8 mouse cellular contexts compared by ENCODE assay signal in the genomic region with DNA sequence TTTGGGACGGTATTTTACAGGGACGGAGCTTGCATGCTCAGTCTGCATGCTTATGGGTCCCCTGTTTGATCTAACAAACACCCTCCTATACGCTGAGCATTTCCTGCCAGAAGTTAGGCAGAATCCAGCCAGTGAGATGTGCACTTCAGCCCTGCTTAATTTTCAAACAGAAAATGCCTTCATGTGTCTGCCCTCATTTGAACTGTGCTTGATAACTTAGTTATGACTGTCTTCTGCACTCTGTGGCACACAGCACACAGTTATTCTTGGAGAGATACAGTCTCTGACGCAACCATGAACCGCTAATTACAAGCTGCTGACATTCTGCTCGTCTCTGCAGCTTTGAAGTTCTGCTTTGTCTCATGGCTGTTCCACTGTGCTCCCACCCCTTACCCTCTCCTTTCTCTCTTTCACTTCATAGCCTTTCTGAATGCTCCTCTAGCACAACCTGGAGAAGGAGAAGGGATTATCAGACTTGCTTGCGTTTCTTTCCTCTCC.
DNase-seq lines count a peak whose midpoint lies in the region; ATAC-seq and TF ChIP-seq lines count a peak whose summit lies in the region.

No protein-coding gene starts in this region.

- no peak overlapping the region for H3K27ac ChIP-seq in bone marrow, adult 2 months (ENCODE audit: control insufficient read depth, insufficient read depth, low read depth, low read length, poor library complexity)
- H3K27ac ChIP-seq in forebrain, embryonic 15.5 days (replicated peaks): peak overlapping the region; percentile 95
- H3K27ac ChIP-seq in hindbrain, embryonic 11.5 days (ENCODE audit: low read depth, low read length): peak overlapping the region; percentile 91

- 7% methylated on average over 7 of the region's 7 CpGs for WGBS in bone marrow, adult 2 months
- WGBS in forebrain, embryonic 15.5 days: 1% methylated on average over 7 of the region's 7 CpGs
- WGBS in hindbrain, embryonic 11.5 days: 14% methylated on average over 7 of the region's 7 CpGs

- peak; percentile 47 for DNase-seq in hindbrain, embryonic 11.5 days (ENCODE audit: low spot score)
- DNase-seq in layer of hippocampus, postnatal 14 days (ENCODE audit: low spot score in 2 of 2): peak; percentile 65 to 82
- peak; percentile 35 for DNase-seq in lung, postnatal 14 days
- DNase-seq in right cerebral cortex, postnatal 14 days: peak; percentile 21
- DNase-seq in spleen, adult 18-20 months: no peak

- peak; percentile 33 for ATAC-seq in forebrain, embryonic 15.5 days (replicated peaks)
- peak; percentile 2; the same call in 1 of the 2 replicates for ATAC-seq in hindbrain, embryonic 11.5 days (ENCODE audit: low FRiP score)

- no peaks in the 10 kb centered on the region for H3K9me3 ChIP-seq in forebrain, embryonic 15.5 days
- H3K9me3 ChIP-seq in hindbrain, embryonic 11.5 days (ENCODE audit: control insufficient read depth, low read length): no peaks in the 10 kb centered on the region

- no peaks in the 10 kb centered on the region for H3K36me3 ChIP-seq in C2C12 (ENCODE audit: control insufficient read depth, insufficient read depth)
- H3K36me3 ChIP-seq in forebrain, embryonic 15.5 days: no peaks in the 10 kb centered on the region
- no peaks in the 10 kb centered on the region for H3K36me3 ChIP-seq in hindbrain, embryonic 11.5 days (ENCODE audit: control insufficient read depth, insufficient read depth, low read length)

- H3K27me3 ChIP-seq in C2C12 (ENCODE audit: control insufficient read depth, insufficient read depth, insufficient read length): no peaks in the 10 kb centered on the region
- no peaks in the 10 kb centered on the region for H3K27me3 ChIP-seq in forebrain, embryonic 15.5 days
- H3K27me3 ChIP-seq in hindbrain, embryonic 11.5 days (ENCODE audit: control insufficient read depth, insufficient read depth, low read length): no peaks in the 10 kb centered on the region

- peak overlapping the region; percentile 52 for H3K9ac ChIP-seq in forebrain, embryonic 15.5 days (replicated peaks)
- peak overlapping the region; percentile 55 for H3K9ac ChIP-seq in hindbrain, embryonic 11.5 days (ENCODE audit: low read depth, low read length)

- peaks cover 11% of the 10 kb centered on the region for H3K79me2 ChIP-seq in C2C12 (ENCODE audit: control insufficient read depth, insufficient read depth)

- no peak for TF ChIP-seq CTCF in C2C12 (IDR thresholded peaks at IDR 0.05; ENCODE audit: control insufficient read depth, insufficient read depth, insufficient read length)
- TF ChIP-seq CTCF in bone marrow, adult 2 months (IDR thresholded peaks at IDR 0.05; ENCODE audit: control insufficient read depth, insufficient read depth, low read length): no peak

- no peak for TF ChIP-seq POLR2A in bone marrow, adult 2 months (IDR thresholded peaks at IDR 0.05; ENCODE audit: borderline replicate concordance, control insufficient read depth, low read depth, low read length)

- peak overlapping the region; percentile 38 for H3ac ChIP-seq in C2C12 (ENCODE audit: control insufficient read depth, insufficient read length, low read depth)

- H3K4me3 ChIP-seq in C2C12 (ENCODE audit: insufficient read depth, poor library complexity, severe bottlenecking): peak overlapping the region; percentile 14
- H3K4me3 ChIP-seq in bone marrow, adult 2 months (replicated peaks; ENCODE audit: control insufficient read depth, low read depth, low read length): peak overlapping the region; percentile 11
- H3K4me3 ChIP-seq in forebrain, embryonic 15.5 days: peak overlapping the region; percentile 34
- H3K4me3 ChIP-seq in hindbrain, embryonic 11.5 days (ENCODE audit: low read depth, low read length): no peak overlapping the region

- H3K4me1 ChIP-seq in bone marrow, adult 2 months (ENCODE audit: control insufficient read depth, insufficient read depth, low read length): peaks cover 6% of the 10 kb centered on the region; the same call in 1 of the 2 replicates
- H3K4me1 ChIP-seq in forebrain, embryonic 15.5 days: peaks cover 63% of the 10 kb centered on the region
- peaks cover 17% of the 10 kb centered on the region for H3K4me1 ChIP-seq in hindbrain, embryonic 11.5 days (replicated peaks; ENCODE audit: control insufficient read depth, insufficient read depth, low read length)

- peak overlapping the region; percentile 46 for H3K4me2 ChIP-seq in forebrain, embryonic 15.5 days (replicated peaks)
- H3K4me2 ChIP-seq in hindbrain, embryonic 11.5 days (replicated peaks; ENCODE audit: low read depth, low read length): peak overlapping the region; percentile 32

- H3K79me3 ChIP-seq in C2C12 (ENCODE audit: low read depth): peaks cover 6% of the 10 kb centered on the region

TF ChIP-seq in C2C12, 6 proteins besides CTCF, POLR2A, EP300 and RAD21:
- peak; percentile 90 for TF ChIP-seq CEBPB (IDR thresholded peaks at IDR 0.05; ENCODE audit: low read depth)
- no peak for TF ChIP-seq MAX (IDR thresholded peaks at IDR 0.05)
- no peak for TF ChIP-seq MYOG (IDR thresholded peaks at IDR 0.05; ENCODE audit: control insufficient read depth, extremely low read depth, insufficient read length)
- TF ChIP-seq FOSL1 (IDR thresholded peaks at IDR 0.05; ENCODE audit: insufficient read depth, low read length, poor library complexity, severe bottlenecking): no peak
- peak; percentile 30 for TF ChIP-seq MYOD1 (IDR thresholded peaks at IDR 0.05; ENCODE audit: control insufficient read depth, insufficient read length, low read depth)
- TF ChIP-seq USF1 (IDR thresholded peaks at IDR 0.05; ENCODE audit: low read depth): no peak

Comparison
In these comparisons a context has a peak if more than half of its experiments do, and no peak if none do; other contexts are left out.
1. DNase-seq: peak in hindbrain, embryonic 11.5 days (single experiment), layer of hippocampus, postnatal 14 days (2 of 2), lung, postnatal 14 days (single experiment) and right cerebral cortex, postnatal 14 days (single experiment); none in spleen, adult 18-20 months (0 of 2).